Mouse (Mus musculus): ENCODE data around the gene Med12l. TPM values are rescaled to one million over a fixed set of nuclear protein-coding genes. Genes with fewer than 3 reads are reported as not detected.

The Med12l gene
- total and polyA plus RNA-seq, 2 experiments: 1.4 TPM

DNA sequence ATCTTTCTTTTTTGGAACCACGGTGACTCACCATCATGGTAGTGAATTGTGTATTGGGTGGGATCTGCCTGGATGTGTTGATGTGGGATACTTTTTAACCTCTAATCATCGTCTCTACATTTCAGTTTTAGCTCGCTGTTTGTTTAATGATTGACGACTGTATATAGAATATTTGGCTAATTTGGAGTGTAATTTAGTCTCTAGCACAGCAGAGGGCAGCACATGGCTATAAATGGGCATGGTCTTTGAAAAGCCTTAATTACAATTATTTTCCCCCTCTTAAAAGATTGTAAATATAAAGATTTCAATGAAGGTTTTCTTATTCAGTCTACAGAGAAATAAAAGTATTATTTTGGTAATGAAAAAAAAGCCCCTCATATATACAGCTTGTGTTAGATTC lies 71.7 kb downstream of the Med12l start:
- no peaks in the 10 kb centered on the region for H3K36me3 ChIP-seq (ENCODE audit: control insufficient read depth, insufficient read depth, low read length)
- TF ChIP-seq CTCF (IDR thresholded peaks at IDR 0.05; ENCODE audit: low read depth, low read length) (peak; percentile 52), POLR2A (IDR thresholded peaks at IDR 0.05; ENCODE audit: extremely low read depth, insufficient read depth, low read length) (no peak)
- H3K79me2 ChIP-seq (ENCODE audit: control insufficient read depth, insufficient read depth, low read length): no peaks in the 10 kb centered on the region
- no peak overlapping the region for H3K4me3 ChIP-seq (ENCODE audit: insufficient read depth, low read depth, low read length)
- H3K27me3 ChIP-seq (ENCODE audit: control insufficient read depth, insufficient read depth, low read length): no peaks in the 10 kb centered on the region
- no peaks in the 10 kb centered on the region for H3K4me1 ChIP-seq (ENCODE audit: control insufficient read depth, insufficient read depth, low read length)
- H3K27ac ChIP-seq (replicated peaks; ENCODE audit: insufficient read depth, low read depth, low read length): no peak overlapping the region
- no peak overlapping the region for H3K9ac ChIP-seq (ENCODE audit: low read depth, low read length)
- 23% methylated on average over 4 of the region's 4 CpGs for WGBS
- no peak for DNase-seq (ENCODE audit: extremely low read depth, low read depth, low spot score)

DNA sequence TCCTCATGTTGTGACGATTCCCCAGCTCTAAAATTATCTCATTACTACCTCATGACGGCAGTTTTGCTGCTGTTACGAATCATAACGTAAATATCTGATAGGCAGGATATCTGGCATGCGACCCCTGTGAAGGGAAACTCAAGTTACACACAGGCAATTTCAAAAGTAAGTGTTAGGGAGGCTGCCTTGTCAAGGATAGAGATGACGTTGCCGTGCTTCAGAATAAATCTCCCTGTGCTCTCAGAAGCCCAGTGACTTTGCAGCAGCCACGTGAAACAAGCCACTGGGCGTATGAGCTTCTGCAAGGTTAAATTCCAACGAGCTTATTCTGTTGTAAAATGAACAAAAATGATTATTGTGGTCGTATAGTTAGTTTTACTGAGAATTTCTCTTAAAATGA lies 73.0 kb downstream of the Med12l start:
- Histone ChIP-seq H3K27me3 (ENCODE audit: control insufficient read depth, insufficient read depth, low read length) (no peaks in the 10 kb centered on the region), H3K36me3 (ENCODE audit: control insufficient read depth, insufficient read depth, low read length) (no peaks in the 10 kb centered on the region), H3K4me1 (ENCODE audit: control insufficient read depth, insufficient read depth, low read length) (no peaks in the 10 kb centered on the region), H3K9ac (ENCODE audit: low read depth, low read length) (no peak overlapping the region), H3K79me2 (ENCODE audit: control insufficient read depth, insufficient read depth, low read length) (no peaks in the 10 kb centered on the region), H3K4me3 (ENCODE audit: insufficient read depth, low read depth, low read length) (no peak overlapping the region), H3K27ac (replicated peaks; ENCODE audit: insufficient read depth, low read depth, low read length) (no peak overlapping the region)
- TF ChIP-seq POLR2A (IDR thresholded peaks at IDR 0.05; ENCODE audit: extremely low read depth, insufficient read depth, low read length) (no peak), CTCF (IDR thresholded peaks at IDR 0.05; ENCODE audit: low read depth, low read length) (no peak)
- 84% methylated on average over 11 of the region's 11 CpGs for WGBS
- no peak for DNase-seq (ENCODE audit: extremely low read depth, low read depth, low spot score)

DNA sequence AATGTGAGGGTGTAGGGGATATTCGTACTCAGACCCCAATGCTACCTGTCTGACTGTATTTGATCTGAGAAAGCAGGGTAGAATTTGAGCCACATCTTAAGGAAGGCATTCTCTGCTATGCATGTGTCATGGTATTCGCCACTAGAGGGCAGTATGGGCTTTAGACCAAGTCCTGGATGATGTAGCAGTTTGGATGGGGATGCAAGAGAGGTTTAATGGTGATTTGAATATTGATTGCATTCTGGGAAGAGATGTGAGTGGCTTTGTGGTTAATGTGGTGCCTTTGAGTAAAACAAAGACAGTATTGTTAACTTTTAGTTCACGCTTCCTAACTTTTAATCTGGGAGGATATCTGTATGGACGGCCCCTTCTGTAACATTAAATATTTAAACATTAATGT lies 73.7 kb downstream of the Med12l start:
- DNase-seq (ENCODE audit: extremely low read depth, low read depth, low spot score): peak; percentile 80
- no peak overlapping the region for H3K4me3 ChIP-seq (ENCODE audit: insufficient read depth, low read depth, low read length)

DNA sequence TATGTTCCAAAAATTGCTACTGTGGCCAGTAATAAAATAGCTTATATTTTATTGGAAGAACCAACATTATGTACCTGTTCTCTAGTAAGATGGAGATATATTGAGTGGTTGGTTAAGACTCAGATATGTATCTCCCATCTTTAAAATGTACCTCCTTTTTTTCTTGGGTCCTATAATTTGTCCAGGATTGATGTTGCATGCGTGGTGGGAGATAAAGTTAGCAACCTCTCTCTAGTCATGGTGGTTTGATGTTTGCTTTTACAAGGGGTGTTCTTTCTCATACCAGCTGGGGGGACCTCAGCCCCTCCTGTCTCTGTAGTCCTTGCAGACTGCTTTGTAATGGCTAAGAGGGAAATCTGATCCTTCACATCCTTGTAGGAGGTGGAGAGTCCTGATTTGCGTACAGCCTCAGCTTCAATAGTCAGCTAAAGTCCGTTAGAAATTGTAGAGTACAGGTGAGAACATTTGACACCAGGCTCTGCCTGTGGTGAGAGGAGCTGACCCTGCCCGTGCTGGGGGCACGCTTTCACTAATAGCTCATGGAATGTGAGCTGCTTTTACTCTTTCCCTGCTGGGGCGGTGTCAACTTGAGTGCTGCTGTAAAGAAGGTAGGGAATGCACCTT lies 74.8 kb downstream of the Med12l start:
- Histone ChIP-seq H3K36me3 (ENCODE audit: control insufficient read depth, insufficient read depth, low read length) (no peaks in the 10 kb centered on the region), H3K9ac (ENCODE audit: low read depth, low read length) (no peak overlapping the region), H3K79me2 (ENCODE audit: control insufficient read depth, insufficient read depth, low read length) (no peaks in the 10 kb centered on the region), H3K27me3 (ENCODE audit: control insufficient read depth, insufficient read depth, low read length) (no peaks in the 10 kb centered on the region), H3K4me3 (ENCODE audit: insufficient read depth, low read depth, low read length) (no peak overlapping the region), H3K27ac (replicated peaks; ENCODE audit: insufficient read depth, low read depth, low read length) (no peak overlapping the region), H3K4me1 (ENCODE audit: control insufficient read depth, insufficient read depth, low read length) (no peaks in the 10 kb centered on the region)
- no peak for DNase-seq (ENCODE audit: extremely low read depth, low read depth, low spot score)
- no peak for TF ChIP-seq CTCF (IDR thresholded peaks at IDR 0.05; ENCODE audit: low read depth, low read length)
- TF ChIP-seq POLR2A (IDR thresholded peaks at IDR 0.05; ENCODE audit: extremely low read depth, insufficient read depth, low read length): no peak
- 72% methylated on average over 6 of the region's 6 CpGs for WGBS

More for the DNA sequence above, 73.7 kb downstream of the Med12l start:
- Histone ChIP-seq H3K79me2 (ENCODE audit: control insufficient read depth, insufficient read depth, low read length) (no peaks in the 10 kb centered on the region), H3K27me3 (ENCODE audit: control insufficient read depth, insufficient read depth, low read length) (no peaks in the 10 kb centered on the region), H3K9ac (ENCODE audit: low read depth, low read length) (no peak overlapping the region), H3K36me3 (ENCODE audit: control insufficient read depth, insufficient read depth, low read length) (no peaks in the 10 kb centered on the region), H3K27ac (replicated peaks; ENCODE audit: insufficient read depth, low read depth, low read length) (no peak overlapping the region), H3K4me1 (ENCODE audit: control insufficient read depth, insufficient read depth, low read length) (no peaks in the 10 kb centered on the region)
- TF ChIP-seq CTCF (IDR thresholded peaks at IDR 0.05; ENCODE audit: low read depth, low read length): peak; percentile 57
- TF ChIP-seq POLR2A (IDR thresholded peaks at IDR 0.05; ENCODE audit: extremely low read depth, insufficient read depth, low read length): no peak
- 32% methylated on average over 4 of the region's 4 CpGs for WGBS

DNA sequence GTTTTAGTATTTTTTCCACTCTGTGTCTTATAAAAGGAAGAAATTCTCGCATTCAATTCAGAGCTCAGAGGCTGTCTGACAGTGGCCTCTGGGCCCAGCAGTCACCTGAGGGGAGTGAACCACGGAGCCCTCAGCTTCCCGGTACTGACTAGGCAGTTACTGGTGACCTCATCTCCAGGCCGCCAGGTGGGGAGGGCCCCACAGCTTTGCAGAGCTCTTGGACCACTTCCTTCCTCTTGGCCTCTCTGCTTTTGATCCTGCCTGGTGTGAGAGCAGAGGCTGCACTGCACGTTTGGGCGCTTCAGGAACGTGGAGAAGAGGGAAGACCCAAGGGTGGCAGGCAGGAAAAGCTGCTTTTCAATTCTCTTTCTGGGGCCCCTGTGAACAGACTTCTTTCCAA lies 75.3 kb downstream of the Med12l start:
- Histone ChIP-seq H3K27ac (replicated peaks; ENCODE audit: insufficient read depth, low read depth, low read length) (no peak overlapping the region), H3K36me3 (ENCODE audit: control insufficient read depth, insufficient read depth, low read length) (no peaks in the 10 kb centered on the region), H3K4me3 (ENCODE audit: insufficient read depth, low read depth, low read length) (no peak overlapping the region), H3K4me1 (ENCODE audit: control insufficient read depth, insufficient read depth, low read length) (no peaks in the 10 kb centered on the region), H3K9ac (ENCODE audit: low read depth, low read length) (no peak overlapping the region), H3K79me2 (ENCODE audit: control insufficient read depth, insufficient read depth, low read length) (no peaks in the 10 kb centered on the region), H3K27me3 (ENCODE audit: control insufficient read depth, insufficient read depth, low read length) (no peaks in the 10 kb centered on the region)
- DNase-seq (ENCODE audit: extremely low read depth, low read depth, low spot score): no peak
- TF ChIP-seq POLR2A (IDR thresholded peaks at IDR 0.05; ENCODE audit: extremely low read depth, insufficient read depth, low read length): no peak
- no peak for TF ChIP-seq CTCF (IDR thresholded peaks at IDR 0.05; ENCODE audit: low read depth, low read length)
- 69% methylated on average over 7 of the region's 7 CpGs for WGBS

DNA sequence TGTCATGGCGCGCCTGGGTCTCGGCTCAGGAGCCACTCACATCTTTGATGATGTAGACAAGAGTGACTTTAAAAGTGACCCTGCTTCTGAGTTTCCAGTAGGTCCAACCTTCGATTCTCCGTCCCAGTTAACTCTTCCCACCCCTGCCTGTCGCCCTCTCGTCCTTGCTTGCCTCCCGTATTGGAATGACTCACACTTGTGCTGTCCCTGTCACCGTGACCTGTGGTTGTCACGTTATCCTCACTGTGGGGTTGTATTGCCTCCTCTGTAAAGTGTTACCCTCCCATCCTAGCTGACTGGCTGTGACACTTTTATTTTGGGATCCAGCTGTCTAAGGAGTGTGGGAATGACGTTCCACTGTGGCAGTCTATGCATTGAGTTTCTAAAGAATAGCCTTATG lies 87.1 kb downstream of the Med12l start:
- no peak overlapping the region for H3K9ac ChIP-seq (ENCODE audit: low read depth, low read length)
- WGBS: 91% methylated on average over 11 of the region's 11 CpGs
- peaks cover 3% of the 10 kb centered on the region; the same call in 1 of the 2 replicates for H3K36me3 ChIP-seq (ENCODE audit: control insufficient read depth, insufficient read depth, low read length)
- no peak overlapping the region for H3K27ac ChIP-seq (replicated peaks; ENCODE audit: insufficient read depth, low read depth, low read length)
- H3K4me1 ChIP-seq (ENCODE audit: control insufficient read depth, insufficient read depth, low read length): peaks cover 2% of the 10 kb centered on the region; the same call in 1 of the 2 replicates
- H3K79me2 ChIP-seq (ENCODE audit: control insufficient read depth, insufficient read depth, low read length): no peaks in the 10 kb centered on the region
- no peaks in the 10 kb centered on the region for H3K27me3 ChIP-seq (ENCODE audit: control insufficient read depth, insufficient read depth, low read length)
- no peak overlapping the region for H3K4me3 ChIP-seq (ENCODE audit: insufficient read depth, low read depth, low read length)
- TF ChIP-seq POLR2A (IDR thresholded peaks at IDR 0.05; ENCODE audit: extremely low read depth, insufficient read depth, low read length): no peak
- TF ChIP-seq CTCF (IDR thresholded peaks at IDR 0.05; ENCODE audit: low read depth, low read length): no peak
- no peak for DNase-seq (ENCODE audit: extremely low read depth, low read depth, low spot score)

Measured in liver, adult 2 months (tissue).